Mouse (Mus musculus) heart, embryonic 14.5 days (tissue): ENCODE data around the gene Agpat1. TPM values are rescaled to one million over a fixed set of nuclear protein-coding genes. Genes with fewer than 3 reads are reported as not detected.

Source experiments
- ATAC-seq: fragments of 200-750 bp; cut with Nextera tagmentation; 2 replicates; pipeline ENCODE4 v1.8.0; 2017; ENCODE audit warnings: low read depth, moderate TSS enrichment; ENCODE audit not compliant: insufficient number of reproducible peaks, insufficient read depth, low FRiP score
- H3K27ac ChIP-seq, 2 experiments: fragments of 200-500 bp in 1 of 2; fragments of 300-500 bp in 1 of 2; sonication (generic) in 1 of 2; replicated peaks in 1 of 2; 2 replicates each; pipeline ENCODE4 v1.5.1; 2012 to 2014; ENCODE audit warnings: low read depth in 2 of 2, low read length in 2 of 2, control low read depth in 1 of 2, mild to moderate bottlenecking in 1 of 2, mixed read lengths in 1 of 2; ENCODE audit not compliant: control insufficient read depth in 1 of 2, insufficient read depth in 1 of 2
- H3K27me3 ChIP-seq: fragments of 300-500 bp; sonication (generic); 2 replicates; pipeline ENCODE4 v1.6.1; 2014; ENCODE audit warnings: mild to moderate bottlenecking, low read length, control low read depth; ENCODE audit not compliant: control insufficient read depth, insufficient read depth
- H3K36me3 ChIP-seq: fragments of 300-500 bp; sonication (generic); 2 replicates; pipeline ENCODE4 v1.6.1; 2014; ENCODE audit warnings: mild to moderate bottlenecking, control low read depth, low read length, mixed read lengths; ENCODE audit not compliant: control insufficient read depth, insufficient read depth
- H3K4me1 ChIP-seq, 2 experiments: fragments of 200-500 bp in 1 of 2; fragments of 300-500 bp in 1 of 2; sonication (generic) in 1 of 2; 2 replicates each; pipeline ENCODE4 v1.6.1; 2012 to 2014; ENCODE audit warnings: low read length in 2 of 2, control low read depth in 1 of 2, mixed read lengths in 1 of 2; ENCODE audit not compliant: control insufficient read depth in 2 of 2, insufficient read depth in 2 of 2
- H3K4me2 ChIP-seq: fragments of 300-500 bp; sonication (generic); 2 replicates; pipeline ENCODE4 v1.6.1; 2014; ENCODE audit warnings: mild to moderate bottlenecking, low read length
- H3K4me3 ChIP-seq, 2 experiments: fragments of 200-500 bp in 1 of 2; fragments of 300-500 bp in 1 of 2; sonication (generic) in 1 of 2; 2 replicates each; pipeline ENCODE4 v1.5.1; 2012 to 2014; ENCODE audit warnings: low read length in 2 of 2, mild to moderate bottlenecking in 2 of 2, control low read depth in 1 of 2, low read depth in 1 of 2, moderate library complexity in 1 of 2; ENCODE audit not compliant: control insufficient read depth in 1 of 2, insufficient read depth in 1 of 2
- H3K9ac ChIP-seq: fragments of 300-500 bp; sonication (generic); 2 replicates; pipeline ENCODE4 v1.6.1; 2014; ENCODE audit warnings: mild to moderate bottlenecking, low read length
- H3K9me3 ChIP-seq: fragments of 300-500 bp; sonication (generic); 2 replicates; pipeline ENCODE4 v1.6.1; 2016; ENCODE audit warnings: low read length, control low read depth; ENCODE audit not compliant: control insufficient read depth
- WGBS: fragments of 180-500 bp; shearing (Covaris S2); extraction: QIAGEN DNeasy Blood & Tissue Kit; methylation state at CpG from one replicate; pipeline ENCODE4 v1.1.7; 2014; 5-methylcytosine and 5-hydroxymethylcytosine counted together
- polyA plus RNA-seq: library from polyadenylated mRNA; unstranded; fragments of >200 nt; fragmentation: Nextera tagmentation; extraction: Ambion mirVana; gene quantifications from 2 replicates; pipeline ENCODE4 v1.2.1, GENCODE M21; 2014

Agpat1 gene
- polyA plus RNA-seq, 1 experiment from 2014 or later: 54.4 TPM

- WGBS: 52% methylated on average over 3 of the region's 3 CpGs
- Histone ChIP-seq H3K4me3 (no peak overlapping the region), H3K4me1 (peaks cover 8 to 11% of the 10 kb centered on the region in 2 experiments), H3K9ac (no peak overlapping the region), H3K27me3 (no peaks in the 10 kb centered on the region), H3K36me3 (no peaks in the 10 kb centered on the region), H3K9me3 (0 out of 2 replicates have a peak, but pooled peaks cover 2% of the 10 kb centered on the region), H3K27ac (no peak overlapping the region), H3K4me2 (no peak overlapping the region)
- no peak for ATAC-seq
Observed at GRCm38 (mm10) chr17:34562595-34562994, 41.5 kb upstream of the Agpat1 start.

GRCm38 (mm10) chr17:34563354-34563753 lies 40.7 kb upstream of the Agpat1 start:
- Histone ChIP-seq H3K9ac (no peak overlapping the region), H3K4me2 (no peak overlapping the region), H3K36me3 (no peaks in the 10 kb centered on the region), H3K27ac (0 out of 4 replicates have a peak overlapping the region, but pooled peaks of 1 of the 2 experiments have one; percentile 41), H3K4me3 (no peak overlapping the region), H3K4me1 (peaks cover 8 to 11% of the 10 kb centered on the region in 2 experiments), H3K27me3 (no peaks in the 10 kb centered on the region), H3K9me3 (0 out of 2 replicates have a peak, but pooled peaks cover 2% of the 10 kb centered on the region)
- no peak for ATAC-seq
- WGBS: 65% methylated on average over 11 of the region's 11 CpGs

- Histone ChIP-seq H3K36me3 (no peaks in the 10 kb centered on the region), H3K9ac (peak within 1 kb of the TSS; percentile 66), H3K4me2 (peak within 1 kb of the TSS; percentile 55), H3K27me3 (no peaks in the 10 kb centered on the region), H3K4me1 (peaks cover 8 to 11% of the 10 kb centered on the region in 2 experiments), H3K9me3 (0 out of 2 replicates have a peak, but pooled peaks cover 2% of the 10 kb centered on the region), H3K4me3 (peak within 1 kb of the TSS; percentile 18 to 28), H3K27ac (peak within 1 kb of the TSS; percentile 52 to 82)
- 10% methylated on average over 6 of the region's 6 CpGs for WGBS
- ATAC-seq: peak; percentile 74
Observed at GRCm38 (mm10) chr17:34564003-34564421, 40.0 kb upstream of the Agpat1 start, which contains the start of gene Notch4. Gene Notch4 (plus strand): TSS chr17:34564268.

GRCm38 (mm10) chr17:34564796-34565195 lies 39.3 kb upstream of the Agpat1 start:
- Histone ChIP-seq H3K4me1 (peaks cover 8 to 11% of the 10 kb centered on the region in 2 experiments), H3K36me3 (0 out of 2 replicates have a peak, but pooled peaks cover under 1% of the 10 kb centered on the region), H3K4me3 (peak overlapping the region; percentile 18 to 28), H3K4me2 (peak overlapping the region; percentile 55), H3K27me3 (no peaks in the 10 kb centered on the region), H3K9me3 (0 out of 2 replicates have a peak, but pooled peaks cover 2% of the 10 kb centered on the region), H3K9ac (peak overlapping the region; percentile 66), H3K27ac (peak overlapping the region; percentile 52 to 82)
- 29% methylated on average over 3 of the region's 3 CpGs for WGBS
- peak; percentile 70 for ATAC-seq

- Histone ChIP-seq H3K36me3 (0 out of 2 replicates have a peak, but pooled peaks cover 2% of the 10 kb centered on the region), H3K9me3 (0 out of 2 replicates have a peak, but pooled peaks cover 5% of the 10 kb centered on the region), H3K4me2 (no peak overlapping the region), H3K27me3 (no peaks in the 10 kb centered on the region), H3K4me1 (peaks cover 8 to 11% of the 10 kb centered on the region in 2 experiments), H3K4me3 (no peak overlapping the region), H3K9ac (no peak overlapping the region), H3K27ac (no peak overlapping the region)
- ATAC-seq: no peak
- 54% methylated on average over 9 of the region's 9 CpGs for WGBS
Observed at GRCm38 (mm10) chr17:34567311-34567710, 36.8 kb upstream of the Agpat1 start.

- no peak for ATAC-seq
- no peak overlapping the region for H3K27ac ChIP-seq
- H3K4me2 ChIP-seq: no peak overlapping the region
- H3K4me3 ChIP-seq: no peak overlapping the region
- 0 out of 2 replicates have a peak, but pooled peaks cover 2% of the 10 kb centered on the region for H3K36me3 ChIP-seq
- H3K9ac ChIP-seq: no peak overlapping the region
- H3K4me1 ChIP-seq: peaks cover 8 to 11% of the 10 kb centered on the region in 2 experiments
- H3K9me3 ChIP-seq: 0 out of 2 replicates have a peak, but pooled peaks cover 5% of the 10 kb centered on the region
- no peaks in the 10 kb centered on the region for H3K27me3 ChIP-seq
- WGBS: 82% methylated on average over 13 of the region's 13 CpGs
Observed at GRCm38 (mm10) chr17:34568421-34568820, 35.6 kb upstream of the Agpat1 start.

- H3K4me1 ChIP-seq: 0 out of 4 replicates have a peak, but pooled peaks cover 0 to 3% of the 10 kb centered on the region in 2 experiments
- no peak overlapping the region for H3K4me2 ChIP-seq
- no peaks in the 10 kb centered on the region for H3K27me3 ChIP-seq
- no peak overlapping the region for H3K4me3 ChIP-seq
- peaks cover 2% of the 10 kb centered on the region; the same call in 1 of the 2 replicates for H3K36me3 ChIP-seq
- ATAC-seq: no peak
- no peak overlapping the region for H3K27ac ChIP-seq
- 0 out of 2 replicates have a peak, but pooled peaks cover 5% of the 10 kb centered on the region for H3K9me3 ChIP-seq
- WGBS: 67% methylated on average over 4 of the region's 4 CpGs
- H3K9ac ChIP-seq: no peak overlapping the region
Observed at GRCm38 (mm10) chr17:34569919-34570318, 34.1 kb upstream of the Agpat1 start.
